Mouse (Mus musculus): ENCODE data around the gene Xylt1. TPM values are rescaled to one million over a fixed set of nuclear protein-coding genes. Genes with fewer than 3 reads are reported as not detected.
A peak's percentile ranks its signal among the peaks of the same experiment; 100 is the strongest.

The Xylt1 gene
- polyA plus RNA-seq, 1 experiment from 2014 or later, result 1.6 TPM

DNA sequence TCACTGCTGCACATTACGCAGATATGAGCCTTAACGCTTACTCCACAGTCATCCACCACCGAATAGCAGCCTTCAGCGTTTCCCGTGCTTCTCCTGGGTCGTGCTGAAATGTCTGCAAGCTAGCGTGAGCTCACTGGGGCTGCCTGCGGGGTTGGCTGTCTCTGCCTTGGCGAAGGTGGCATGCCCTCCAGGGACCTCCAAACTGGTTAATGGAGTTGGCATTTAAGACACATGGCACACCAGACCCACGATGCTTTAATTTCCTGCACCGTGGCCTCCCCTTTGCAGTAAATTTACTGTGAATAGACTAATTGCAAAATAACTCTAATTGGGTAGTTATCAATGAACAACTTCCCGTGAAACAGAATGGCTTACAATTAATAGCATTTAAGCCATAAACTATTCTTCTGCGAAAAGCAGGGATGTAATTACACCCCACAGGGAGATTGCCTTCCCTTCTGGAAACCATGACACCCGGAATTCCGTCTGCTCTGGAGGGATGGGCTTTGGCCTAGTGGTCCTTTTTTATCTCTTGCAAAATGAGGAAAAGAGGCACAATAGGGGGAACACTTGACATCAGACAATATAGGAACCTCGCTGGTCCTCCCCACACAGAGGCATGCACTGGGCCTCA is 170.3 kb downstream of the Xylt1 start:
- Histone ChIP-seq H3K36me3 (ENCODE audit: control insufficient read depth, insufficient read depth, low read length) (no peaks in the 10 kb centered on the region), H3K27me3 (replicated peaks; ENCODE audit: control insufficient read depth, insufficient read depth, low read length) (no peaks in the 10 kb centered on the region), H3K27ac (ENCODE audit: low read depth) (no peak overlapping the region), H3K4me2 (ENCODE audit: low read length) (no peak overlapping the region), H3K9ac (ENCODE audit: low read length) (no peak overlapping the region), H3K4me3 (ENCODE audit: low read depth, low read length) (no peak overlapping the region), H3K9me3 (ENCODE audit: control insufficient read depth, low read length) (no peaks in the 10 kb centered on the region), H3K4me1 (replicated peaks; ENCODE audit: control insufficient read depth, insufficient read depth, low read length) (no peaks in the 10 kb centered on the region)
- WGBS, result 83% methylated on average over 16 of the region's 16 CpGs
- ATAC-seq (replicated peaks; ENCODE audit: low FRiP score, low TSS enrichment, low read depth) (no peak), DNase-seq (ENCODE audit: low spot score) (no peak)

DNA sequence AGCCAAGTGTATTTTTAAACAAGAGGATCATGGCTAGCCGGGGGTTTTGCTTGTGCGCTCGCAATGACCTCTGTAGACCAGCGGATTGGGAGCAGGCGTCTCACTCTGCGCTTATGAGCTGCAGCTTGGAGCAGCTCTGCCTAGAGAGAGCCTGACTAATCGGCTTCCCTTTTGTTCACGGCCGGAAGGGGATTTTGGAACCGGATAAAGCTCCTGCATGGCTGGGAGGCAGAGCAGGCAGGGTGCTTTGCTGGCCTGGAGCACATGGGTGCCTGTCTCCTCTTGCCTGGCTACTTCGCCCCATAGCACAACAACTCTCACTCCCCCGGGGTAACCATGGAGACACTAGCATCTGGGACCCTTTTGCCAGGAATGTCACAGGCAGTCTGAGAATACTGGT is 172.4 kb downstream of the Xylt1 start:
- ATAC-seq (replicated peaks; ENCODE audit: low FRiP score, low TSS enrichment, low read depth), result no peak
- 65% methylated on average over 12 of the region's 12 CpGs for WGBS
- Histone ChIP-seq H3K27ac (ENCODE audit: low read depth) (no peak overlapping the region), H3K27me3 (replicated peaks; ENCODE audit: control insufficient read depth, insufficient read depth, low read length) (no peaks in the 10 kb centered on the region), H3K4me2 (ENCODE audit: low read length) (no peak overlapping the region), H3K4me1 (replicated peaks; ENCODE audit: control insufficient read depth, insufficient read depth, low read length) (no peaks in the 10 kb centered on the region), H3K9me3 (ENCODE audit: control insufficient read depth, low read length) (no peaks in the 10 kb centered on the region), H3K36me3 (ENCODE audit: control insufficient read depth, insufficient read depth, low read length) (no peaks in the 10 kb centered on the region), H3K9ac (ENCODE audit: low read length) (no peak overlapping the region), H3K4me3 (ENCODE audit: low read depth, low read length) (no peak overlapping the region)
- no peak for DNase-seq (ENCODE audit: low spot score)

GRCm38 (mm10) chr7:117555735-117556134 is 175.0 kb downstream of the Xylt1 start:
- Histone ChIP-seq H3K9ac (ENCODE audit: low read length) (no peak overlapping the region), H3K9me3 (ENCODE audit: control insufficient read depth, low read length) (no peaks in the 10 kb centered on the region), H3K4me2 (ENCODE audit: low read length) (no peak overlapping the region), H3K36me3 (ENCODE audit: control insufficient read depth, insufficient read depth, low read length) (no peaks in the 10 kb centered on the region), H3K4me1 (replicated peaks; ENCODE audit: control insufficient read depth, insufficient read depth, low read length) (no peaks in the 10 kb centered on the region), H3K4me3 (ENCODE audit: low read depth, low read length) (no peak overlapping the region), H3K27ac (ENCODE audit: low read depth) (no peak overlapping the region), H3K27me3 (replicated peaks; ENCODE audit: control insufficient read depth, insufficient read depth, low read length) (no peaks in the 10 kb centered on the region)
- 63% methylated on average over 2 of the region's 2 CpGs for WGBS
- 0 out of 2 replicates have a peak, but pooled peaks have one; percentile 12 for ATAC-seq (replicated peaks; ENCODE audit: low FRiP score, low TSS enrichment, low read depth)
- DNase-seq (ENCODE audit: low spot score), result no peak

DNA sequence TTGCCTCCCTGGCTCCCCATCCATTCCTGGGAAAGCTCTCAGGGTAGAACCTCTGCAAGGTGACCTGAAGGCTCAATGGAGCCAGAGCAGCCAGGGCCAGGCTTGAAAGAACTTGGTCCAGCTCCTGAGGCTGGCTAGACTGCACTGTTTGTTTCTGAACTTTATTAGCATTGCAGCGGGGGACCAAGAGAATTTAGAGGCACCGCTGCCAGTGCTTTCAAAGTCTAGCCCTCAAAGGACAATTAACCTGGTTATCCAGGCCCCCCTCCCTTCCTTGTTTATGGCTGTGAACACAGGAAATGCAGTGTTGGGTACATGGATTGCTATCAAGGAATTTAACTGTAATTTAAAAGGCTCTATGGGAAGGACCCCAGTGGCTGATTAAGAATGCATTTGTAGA is 177.4 kb downstream of the Xylt1 start:
- WGBS, result 70% methylated on average over 2 of the region's 2 CpGs
- no peak for ATAC-seq (replicated peaks; ENCODE audit: low FRiP score, low TSS enrichment, low read depth)
- Histone ChIP-seq H3K27ac (ENCODE audit: low read depth) (no peak overlapping the region), H3K36me3 (ENCODE audit: control insufficient read depth, insufficient read depth, low read length) (no peaks in the 10 kb centered on the region), H3K9me3 (ENCODE audit: control insufficient read depth, low read length) (no peaks in the 10 kb centered on the region), H3K9ac (ENCODE audit: low read length) (no peak overlapping the region), H3K4me3 (ENCODE audit: low read depth, low read length) (no peak overlapping the region), H3K4me2 (ENCODE audit: low read length) (no peak overlapping the region), H3K4me1 (replicated peaks; ENCODE audit: control insufficient read depth, insufficient read depth, low read length) (no peaks in the 10 kb centered on the region), H3K27me3 (replicated peaks; ENCODE audit: control insufficient read depth, insufficient read depth, low read length) (no peaks in the 10 kb centered on the region)
- DNase-seq (ENCODE audit: low spot score), result no peak

DNA sequence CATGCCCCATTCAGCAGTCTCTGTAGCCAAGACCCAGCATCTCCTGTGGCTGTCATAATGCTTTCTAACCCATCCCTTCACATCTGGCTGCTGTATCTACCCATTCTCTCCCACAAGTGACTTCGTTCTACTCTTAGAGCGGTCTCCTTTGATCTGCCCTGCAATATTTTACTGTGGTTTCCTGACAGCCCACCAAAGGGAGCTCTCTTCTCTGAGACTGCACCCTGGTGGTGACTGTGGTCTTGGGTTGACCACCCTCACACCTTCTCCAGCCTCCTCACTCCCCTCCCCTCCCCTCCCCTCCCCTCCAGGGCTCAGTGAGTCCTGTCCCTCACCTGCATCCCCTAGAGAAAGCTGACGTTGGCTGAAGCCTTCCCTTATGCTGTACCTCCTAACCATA is 178.3 kb downstream of the Xylt1 start:
- ATAC-seq (replicated peaks; ENCODE audit: low FRiP score, low TSS enrichment, low read depth) (no peak), DNase-seq (ENCODE audit: low spot score) (no peak)
- Histone ChIP-seq H3K4me1 (replicated peaks; ENCODE audit: control insufficient read depth, insufficient read depth, low read length) (no peaks in the 10 kb centered on the region), H3K4me3 (ENCODE audit: low read depth, low read length) (no peak overlapping the region), H3K27me3 (replicated peaks; ENCODE audit: control insufficient read depth, insufficient read depth, low read length) (no peaks in the 10 kb centered on the region), H3K4me2 (ENCODE audit: low read length) (no peak overlapping the region), H3K9ac (ENCODE audit: low read length) (no peak overlapping the region), H3K36me3 (ENCODE audit: control insufficient read depth, insufficient read depth, low read length) (no peaks in the 10 kb centered on the region), H3K9me3 (ENCODE audit: control insufficient read depth, low read length) (no peaks in the 10 kb centered on the region), H3K27ac (ENCODE audit: low read depth) (no peak overlapping the region)
- 71% methylated on average over 3 of the region's 3 CpGs for WGBS

GRCm38 (mm10) chr7:117563939-117564499 is 183.2 kb downstream of the Xylt1 start:
- ATAC-seq (replicated peaks; ENCODE audit: low FRiP score, low TSS enrichment, low read depth) (no peak), DNase-seq (ENCODE audit: low spot score) (no peak)
- Histone ChIP-seq H3K9me3 (ENCODE audit: control insufficient read depth, low read length) (no peaks in the 10 kb centered on the region), H3K4me2 (ENCODE audit: low read length) (no peak overlapping the region), H3K9ac (ENCODE audit: low read length) (no peak overlapping the region), H3K36me3 (ENCODE audit: control insufficient read depth, insufficient read depth, low read length) (no peaks in the 10 kb centered on the region), H3K4me3 (ENCODE audit: low read depth, low read length) (no peak overlapping the region), H3K4me1 (replicated peaks; ENCODE audit: control insufficient read depth, insufficient read depth, low read length) (peaks cover 3% of the 10 kb centered on the region; the same call in 1 of the 2 replicates), H3K27me3 (replicated peaks; ENCODE audit: control insufficient read depth, insufficient read depth, low read length) (no peaks in the 10 kb centered on the region), H3K27ac (ENCODE audit: low read depth) (no peak overlapping the region)
- WGBS, result 77% methylated on average over 9 of the region's 9 CpGs

GRCm38 (mm10) chr7:117564627-117565026 is 183.8 kb downstream of the Xylt1 start:
- no peak for DNase-seq (ENCODE audit: low spot score)
- Histone ChIP-seq H3K4me1 (replicated peaks; ENCODE audit: control insufficient read depth, insufficient read depth, low read length) (peaks cover 3% of the 10 kb centered on the region; the same call in 1 of the 2 replicates), H3K27ac (ENCODE audit: low read depth) (no peak overlapping the region), H3K9ac (ENCODE audit: low read length) (no peak overlapping the region), H3K4me2 (ENCODE audit: low read length) (no peak overlapping the region), H3K4me3 (ENCODE audit: low read depth, low read length) (no peak overlapping the region), H3K9me3 (ENCODE audit: control insufficient read depth, low read length) (no peaks in the 10 kb centered on the region), H3K36me3 (ENCODE audit: control insufficient read depth, insufficient read depth, low read length) (no peaks in the 10 kb centered on the region), H3K27me3 (replicated peaks; ENCODE audit: control insufficient read depth, insufficient read depth, low read length) (no peaks in the 10 kb centered on the region)
- 81% methylated on average over 4 of the region's 4 CpGs for WGBS
- ATAC-seq (replicated peaks; ENCODE audit: low FRiP score, low TSS enrichment, low read depth), result no peak

- DNase-seq (ENCODE audit: low spot score) (no peak), ATAC-seq (replicated peaks; ENCODE audit: low FRiP score, low TSS enrichment, low read depth) (no peak)
- Histone ChIP-seq H3K4me1 (replicated peaks; ENCODE audit: control insufficient read depth, insufficient read depth, low read length) (peaks cover 3% of the 10 kb centered on the region; the same call in 1 of the 2 replicates), H3K9me3 (ENCODE audit: control insufficient read depth, low read length) (no peaks in the 10 kb centered on the region), H3K27ac (ENCODE audit: low read depth) (no peak overlapping the region), H3K9ac (ENCODE audit: low read length) (no peak overlapping the region), H3K36me3 (ENCODE audit: control insufficient read depth, insufficient read depth, low read length) (no peaks in the 10 kb centered on the region), H3K4me3 (ENCODE audit: low read depth, low read length) (no peak overlapping the region), H3K27me3 (replicated peaks; ENCODE audit: control insufficient read depth, insufficient read depth, low read length) (no peaks in the 10 kb centered on the region), H3K4me2 (ENCODE audit: low read length) (no peak overlapping the region)
- 77% methylated on average over 2 of the region's 2 CpGs for WGBS
Measured at GRCm38 (mm10) chr7:117566115-117566514, 185.3 kb downstream of the Xylt1 start.

GRCm38 (mm10) chr7:117566833-117567232 is 186.1 kb downstream of the Xylt1 start:
- no peak for ATAC-seq (replicated peaks; ENCODE audit: low FRiP score, low TSS enrichment, low read depth)
- DNase-seq (ENCODE audit: low spot score), result no peak
- H3K9me3 ChIP-seq (ENCODE audit: control insufficient read depth, low read length), result no peaks in the 10 kb centered on the region
- peaks cover 3% of the 10 kb centered on the region; the same call in 1 of the 2 replicates for H3K4me1 ChIP-seq (replicated peaks; ENCODE audit: control insufficient read depth, insufficient read depth, low read length)
- no peaks in the 10 kb centered on the region for H3K27me3 ChIP-seq (replicated peaks; ENCODE audit: control insufficient read depth, insufficient read depth, low read length)
- no peaks in the 10 kb centered on the region for H3K36me3 ChIP-seq (ENCODE audit: control insufficient read depth, insufficient read depth, low read length)
- H3K4me2 ChIP-seq (ENCODE audit: low read length), result no peak overlapping the region
- H3K9ac ChIP-seq (ENCODE audit: low read length), result no peak overlapping the region
- 61% methylated on average over 1 of the region's 1 CpGs for WGBS
- no peak overlapping the region for H3K27ac ChIP-seq (ENCODE audit: low read depth)
- H3K4me3 ChIP-seq (ENCODE audit: low read depth, low read length), result no peak overlapping the region
